Mouse (Mus musculus) thymus, adult 2 months (tissue): ENCODE data around the gene Cngb1.

ENCODE experiments used
- CTCF ChIP-seq: fragments of 200-500 bp; IDR thresholded peaks from 2 replicates; pipeline ENCODE4 v1.5.1; 2012; ENCODE audit warnings: mild to moderate bottlenecking, control low read depth, low read length, moderate library complexity, borderline replicate concordance; ENCODE audit not compliant: control insufficient read depth, poor library complexity, insufficient read depth; ENCODE audit errors: extremely low read depth
- POLR2A ChIP-seq: fragments of 200-500 bp; IDR thresholded peaks from 2 replicates; pipeline ENCODE4 v1.6.1; 2012; ENCODE audit warnings: mild to moderate bottlenecking, low read length, control low read depth, moderate library complexity; ENCODE audit not compliant: control insufficient read depth, poor library complexity, insufficient read depth; ENCODE audit errors: extremely low read depth

DNA sequence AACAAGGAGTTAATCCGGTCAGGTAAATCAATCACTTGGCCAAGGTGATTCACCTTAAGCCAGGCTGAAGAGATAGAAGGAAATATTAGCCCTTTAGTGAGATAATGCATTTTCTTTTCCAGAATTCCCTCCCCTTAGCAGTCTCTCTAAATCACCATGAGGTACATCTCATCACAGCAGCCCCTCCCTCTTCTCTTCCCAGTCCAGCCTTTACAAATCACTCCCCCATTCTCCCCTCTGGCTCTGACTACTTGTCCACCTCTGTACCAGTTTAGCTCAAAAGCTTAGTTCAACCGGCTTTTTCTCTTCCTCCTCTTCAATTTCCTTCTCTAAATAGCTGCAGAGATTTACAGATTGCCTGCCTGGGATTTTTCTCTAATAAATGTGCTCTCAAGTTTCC is 85.3 kb downstream of the Cngb1 start:
- TF ChIP-seq POLR2A = no peak
- TF ChIP-seq CTCF = no peak
